14 mouse cellular contexts compared by ENCODE assay signal in genomic region chr9:75568399-75568798, GRCm38 (mm10). TPM values are rescaled to one million over a fixed set of nuclear protein-coding genes. Genes with fewer than 3 reads are reported as not detected.
"Had no signal": no experiment of that assay in that cellular context is flagged by ENCODE, and none has a peak within 500 bp of the region (broad histone marks: within the 10 kb centered on the region; RNA-seq: fewer than 3 reads in every experiment).

No protein-coding gene starts in this region.

- H3K27me3 ChIP-seq: limb, embryonic 12.5 days; lung, embryonic 15.5 days; midbrain, embryonic 13.5 days had no signal

- DNase-seq: kidney, adult 11 months; kidney, postnatal 14 days; liver; liver, embryonic 13.5 days; liver, postnatal 0 days; lung, postnatal 14 days; spleen, adult 18-20 months; thymus, adult 18-20 months; thymus, postnatal 14 days had no signal

- H3K4me1 ChIP-seq: lung, embryonic 15.5 days; midbrain, embryonic 13.5 days had no signal

- H3K4me3 ChIP-seq: left cerebral cortex, adult 2 months; limb, embryonic 12.5 days; liver, embryonic 13.5 days; lung, embryonic 15.5 days; midbrain, embryonic 13.5 days had no signal

- H3K4me2 ChIP-seq: limb, embryonic 12.5 days; liver, embryonic 13.5 days; lung, embryonic 15.5 days; midbrain, embryonic 13.5 days had no signal

- H3K9ac ChIP-seq: limb, embryonic 12.5 days; liver, embryonic 13.5 days; liver, postnatal 0 days; lung, embryonic 15.5 days; midbrain, embryonic 13.5 days had no signal

- ATAC-seq: liver, postnatal 0 days; midbrain, embryonic 13.5 days had no signal

- H3K27ac ChIP-seq: left cerebral cortex, adult 2 months; limb, embryonic 12.5 days; liver, embryonic 13.5 days; lung, embryonic 15.5 days; macrophage; midbrain, embryonic 13.5 days had no signal

- H3K9me3 ChIP-seq: limb, embryonic 12.5 days; liver, embryonic 13.5 days; lung, embryonic 15.5 days; midbrain, embryonic 13.5 days had no signal

- H3K36me3 ChIP-seq: liver, embryonic 13.5 days; lung, embryonic 15.5 days had no signal

RNA-seq across cellular contexts. Expression of gene Tmod2, which starts 42.7 kb away (rescaled TPM):
- polyA plus RNA-seq: macrophage had no signal

RNA-seq across cellular contexts. Expression of gene Lysmd2, which starts 57.1 kb away (rescaled TPM):
- polyA plus RNA-seq: macrophage had no signal
